Mouse (Mus musculus): ENCODE data around the gene Adrm1. TPM values are rescaled to one million over a fixed set of nuclear protein-coding genes. Genes with fewer than 3 reads are reported as not detected.

Gene Adrm1
- polyA plus RNA-seq, 1 experiment from 2014 or later, result 277 TPM

DNA sequence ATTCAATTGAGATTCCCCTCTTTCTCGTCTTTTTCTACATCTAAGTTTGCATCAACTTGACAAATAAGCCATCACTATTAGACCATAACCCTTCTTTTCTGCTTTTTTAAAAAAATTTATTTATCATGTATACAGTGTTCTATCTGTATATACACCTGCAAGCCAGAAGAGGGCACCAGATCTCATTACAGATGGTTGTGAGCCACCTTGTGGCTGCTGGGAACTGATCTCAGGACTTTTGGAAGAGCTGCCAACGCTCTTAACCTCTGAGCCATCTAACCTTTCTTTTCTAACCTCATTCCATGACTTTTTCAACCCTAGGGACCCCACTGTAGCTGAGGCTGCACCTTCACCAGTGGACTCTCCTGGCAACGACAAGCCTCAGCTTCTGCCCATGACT lies 41.0 kb downstream of the Adrm1 start:
- Histone ChIP-seq H3K4me1 (peaks cover 23% of the 10 kb centered on the region), H3K27ac (replicated peaks) (no peak overlapping the region), H3K4me3 (no peak overlapping the region), H3K27me3 (ENCODE audit: low read depth, poor library complexity, severe bottlenecking) (no peaks in the 10 kb centered on the region), H3K36me3 (no peaks in the 10 kb centered on the region), H3K9me3 (replicated peaks) (no peaks in the 10 kb centered on the region)
- no peak for DNase-seq (ENCODE audit: low spot score)
- 92% methylated on average over 3 of the region's 3 CpGs for WGBS

DNA sequence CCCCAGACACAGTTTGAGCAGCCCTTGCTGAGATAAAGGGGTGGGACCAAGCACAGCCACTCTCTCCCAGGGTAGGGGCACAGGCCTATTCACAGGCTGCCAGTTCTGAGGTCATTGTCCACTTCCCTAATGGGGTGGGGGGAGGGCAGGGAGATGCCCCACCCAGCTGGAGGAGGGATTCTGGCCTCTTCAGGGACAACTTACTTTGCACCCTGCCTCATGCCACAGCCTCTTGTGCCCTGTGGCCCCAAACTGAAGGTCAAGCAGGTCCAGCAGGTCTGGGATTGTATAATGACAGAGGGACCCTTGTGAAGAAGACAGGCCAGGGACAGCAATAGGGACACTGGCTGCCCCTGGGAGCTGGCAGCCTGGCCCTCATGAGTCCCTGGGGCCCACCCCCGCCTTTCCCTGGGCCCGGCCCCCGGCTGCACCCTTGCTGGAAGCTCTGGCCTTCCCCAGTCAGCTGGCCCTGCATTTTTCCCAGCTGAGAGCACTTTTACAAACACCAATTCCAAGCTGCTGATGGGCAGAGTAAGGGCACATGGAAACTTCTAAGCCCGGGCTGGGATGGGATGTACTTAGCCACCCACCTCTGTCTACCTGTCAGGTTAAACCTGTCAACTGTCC lies 43.2 kb downstream of the Adrm1 start:
- no peaks in the 10 kb centered on the region for H3K9me3 ChIP-seq (replicated peaks)
- H3K27ac ChIP-seq (replicated peaks), result 0 out of 2 replicates have a peak overlapping the region, but pooled peaks have one; percentile 9
- H3K27me3 ChIP-seq (ENCODE audit: low read depth, poor library complexity, severe bottlenecking), result no peaks in the 10 kb centered on the region
- H3K4me1 ChIP-seq, result peaks cover 44% of the 10 kb centered on the region
- no peaks in the 10 kb centered on the region for H3K36me3 ChIP-seq
- no peak for DNase-seq (ENCODE audit: low spot score)
- no peak overlapping the region for H3K4me3 ChIP-seq
- 90% methylated on average over 4 of the region's 4 CpGs for WGBS

DNA sequence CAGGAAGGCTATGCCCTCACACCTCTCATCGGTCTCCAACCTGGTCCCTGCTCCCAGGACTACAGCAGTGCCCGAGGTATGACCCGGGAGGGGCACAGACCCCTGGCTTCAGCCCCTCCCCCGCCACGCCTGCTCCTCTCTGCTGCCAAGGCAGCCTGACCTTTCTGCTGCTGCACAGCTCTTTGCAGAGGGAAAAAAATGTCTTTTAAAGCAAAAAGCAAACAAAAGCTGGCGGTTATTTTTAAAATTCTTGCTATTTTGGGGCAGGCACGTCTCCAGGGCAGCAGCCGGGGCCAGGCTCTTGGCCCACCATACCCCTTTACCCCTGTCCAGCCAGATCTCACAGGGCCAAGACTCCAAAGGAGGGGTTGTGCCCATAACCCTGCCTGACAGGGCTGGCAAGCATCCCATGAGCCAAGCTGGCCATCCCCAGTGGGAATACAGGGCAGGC lies 43.8 kb downstream of the Adrm1 start:
- H3K27me3 ChIP-seq (ENCODE audit: low read depth, poor library complexity, severe bottlenecking), result 0 out of 2 replicates have a peak, but pooled peaks cover 3% of the 10 kb centered on the region
- no peak for DNase-seq (ENCODE audit: low spot score)
- H3K36me3 ChIP-seq, result no peaks in the 10 kb centered on the region
- peak overlapping the region; percentile 35 for H3K27ac ChIP-seq (replicated peaks)
- H3K9me3 ChIP-seq (replicated peaks), result no peaks in the 10 kb centered on the region
- WGBS, result 84% methylated on average over 8 of the region's 8 CpGs
- peaks cover 47% of the 10 kb centered on the region for H3K4me1 ChIP-seq
- no peak overlapping the region for H3K4me3 ChIP-seq

DNA sequence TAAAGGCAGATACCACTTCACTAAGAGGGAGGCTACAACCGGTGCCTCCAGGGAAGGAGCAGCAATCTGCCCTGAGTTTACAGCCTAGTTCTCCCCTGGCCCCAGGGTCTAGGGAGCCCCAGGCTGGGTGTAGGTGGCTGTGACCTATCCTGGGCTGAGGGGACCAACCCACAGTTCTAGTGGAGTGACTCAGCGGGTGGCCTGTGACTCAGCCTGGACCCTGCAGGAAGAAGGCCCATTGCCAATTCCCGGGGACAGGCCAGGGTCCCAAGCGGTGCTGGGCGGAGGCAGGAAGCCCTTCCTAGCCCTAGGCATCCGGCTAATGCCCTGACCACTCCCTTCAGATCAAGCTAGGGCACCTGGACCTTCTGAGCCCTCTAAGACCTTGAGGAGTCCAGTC lies 44.7 kb downstream of the Adrm1 start:
- 0 out of 2 replicates have a peak, but pooled peaks cover under 1% of the 10 kb centered on the region for H3K36me3 ChIP-seq
- DNase-seq (ENCODE audit: low spot score), result no peak
- H3K4me3 ChIP-seq, result no peak overlapping the region
- peaks cover 47% of the 10 kb centered on the region for H3K4me1 ChIP-seq
- H3K27me3 ChIP-seq (ENCODE audit: low read depth, poor library complexity, severe bottlenecking), result 0 out of 2 replicates have a peak, but pooled peaks cover 7% of the 10 kb centered on the region
- WGBS, result 81% methylated on average over 6 of the region's 6 CpGs
- no peak overlapping the region for H3K27ac ChIP-seq (replicated peaks)
- H3K9me3 ChIP-seq (replicated peaks), result no peaks in the 10 kb centered on the region

DNA sequence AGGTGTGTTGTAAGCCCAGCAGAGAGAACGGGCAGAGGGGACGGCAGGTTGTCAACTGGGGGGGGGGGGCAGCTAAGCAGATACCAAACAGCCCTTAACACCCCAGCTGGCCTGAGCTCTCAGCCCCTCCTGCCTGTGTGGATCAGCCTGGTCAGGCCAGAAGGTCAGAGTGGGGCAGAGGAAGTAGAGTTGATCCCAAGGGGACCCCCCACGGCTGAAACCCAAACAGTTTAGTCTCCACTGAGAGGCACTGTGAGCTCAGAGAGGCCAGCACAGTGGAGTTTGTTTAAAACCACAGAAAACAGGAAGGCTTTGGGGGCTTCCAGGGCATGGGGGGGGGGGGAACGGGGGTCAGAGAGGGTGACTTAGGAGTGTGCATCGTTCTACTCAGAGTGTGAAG lies 45.6 kb downstream of the Adrm1 start:
- Histone ChIP-seq H3K4me1 (peaks cover 49% of the 10 kb centered on the region), H3K27me3 (ENCODE audit: low read depth, poor library complexity, severe bottlenecking) (0 out of 2 replicates have a peak, but pooled peaks cover 7% of the 10 kb centered on the region)

DNA sequence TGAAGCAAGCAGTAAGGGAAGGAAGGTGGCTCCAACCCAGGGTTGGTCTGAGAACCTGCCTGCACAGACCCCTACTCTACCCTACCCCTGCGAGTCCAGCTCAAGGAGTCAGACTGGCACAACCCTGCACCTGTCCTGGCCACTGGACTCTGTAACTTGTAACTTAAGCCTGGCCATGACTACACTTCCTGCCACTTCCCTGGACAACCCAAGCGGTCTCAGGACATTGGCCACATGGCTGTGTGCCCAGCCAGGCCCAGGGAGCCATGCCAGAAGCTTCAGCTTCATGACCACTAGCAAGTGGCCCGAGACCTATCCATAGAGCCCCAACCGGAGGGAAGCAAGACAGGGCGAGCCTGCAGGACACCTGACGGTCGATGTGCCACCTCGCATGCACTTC lies 46.3 kb downstream of the Adrm1 start:
- no peak overlapping the region for H3K4me3 ChIP-seq
- H3K36me3 ChIP-seq, result 0 out of 2 replicates have a peak, but pooled peaks cover 2% of the 10 kb centered on the region
- 0 out of 2 replicates have a peak overlapping the region, but pooled peaks have one; percentile 69 for H3K27ac ChIP-seq (replicated peaks)
- no peaks in the 10 kb centered on the region for H3K9me3 ChIP-seq (replicated peaks)
- 90% methylated on average over 8 of the region's 8 CpGs for WGBS
- no peak for DNase-seq (ENCODE audit: low spot score)
- H3K4me1 ChIP-seq, result peaks cover 56% of the 10 kb centered on the region
- H3K27me3 ChIP-seq (ENCODE audit: low read depth, poor library complexity, severe bottlenecking), result peaks cover 9% of the 10 kb centered on the region

More for the DNA sequence above, 45.6 kb downstream of the Adrm1 start:
- Histone ChIP-seq H3K36me3 (0 out of 2 replicates have a peak, but pooled peaks cover 2% of the 10 kb centered on the region), H3K9me3 (replicated peaks) (no peaks in the 10 kb centered on the region), H3K27ac (replicated peaks) (no peak overlapping the region), H3K4me3 (no peak overlapping the region)
- 57% methylated on average over 5 of the region's 5 CpGs for WGBS
- no peak for DNase-seq (ENCODE audit: low spot score)

DNA sequence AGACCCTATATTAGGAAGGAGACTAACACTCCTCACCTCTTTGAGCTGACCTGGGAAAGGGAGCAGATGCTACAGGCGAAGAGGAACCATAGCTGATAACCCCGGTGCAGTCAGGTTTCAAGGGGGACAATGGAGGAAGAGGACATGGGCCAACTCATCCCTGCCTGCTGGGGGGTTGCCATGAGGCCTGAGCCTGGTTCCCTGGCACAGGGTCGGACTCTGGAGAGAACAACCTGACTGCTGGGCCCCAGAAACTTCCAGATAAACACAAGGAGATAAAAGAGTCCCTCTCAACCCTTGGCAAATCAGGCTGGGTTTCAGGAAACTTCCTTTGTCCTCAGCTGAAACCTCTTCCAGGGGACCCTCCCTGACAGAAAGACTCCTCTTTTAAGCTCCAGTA lies 47.0 kb downstream of the Adrm1 start:
- Histone ChIP-seq H3K27ac (replicated peaks) (peak overlapping the region; percentile 69), H3K36me3 (0 out of 2 replicates have a peak, but pooled peaks cover 2% of the 10 kb centered on the region), H3K27me3 (ENCODE audit: low read depth, poor library complexity, severe bottlenecking) (peaks cover 16% of the 10 kb centered on the region), H3K4me1 (peaks cover 63% of the 10 kb centered on the region), H3K9me3 (replicated peaks) (no peaks in the 10 kb centered on the region), H3K4me3 (no peak overlapping the region)
- DNase-seq (ENCODE audit: low spot score), result no peak
- 78% methylated on average over 3 of the region's 3 CpGs for WGBS

DNA sequence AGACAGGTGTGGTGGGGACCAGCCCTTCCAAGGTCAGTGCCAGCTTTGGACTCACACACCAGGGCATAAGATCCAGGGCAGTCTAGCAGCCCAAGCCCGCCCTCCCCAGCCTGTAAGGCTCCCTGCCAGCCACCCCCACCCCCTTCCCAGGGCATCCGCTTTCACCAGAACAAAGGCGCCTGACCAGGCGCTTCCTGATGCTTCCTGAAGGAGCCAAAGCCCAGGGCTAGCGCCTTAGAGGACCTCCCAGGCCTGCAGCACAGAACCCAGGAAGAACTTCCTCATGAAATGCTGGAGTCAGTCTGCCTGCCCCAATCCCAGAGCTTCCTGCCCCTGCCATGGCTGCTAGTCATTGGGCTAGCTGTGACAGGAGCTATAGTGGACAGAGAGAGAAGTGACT lies 47.4 kb downstream of the Adrm1 start:
- 27% methylated on average over 5 of the region's 5 CpGs for WGBS
- H3K9me3 ChIP-seq (replicated peaks), result no peaks in the 10 kb centered on the region
- peaks cover 65% of the 10 kb centered on the region for H3K4me1 ChIP-seq
- no peak for DNase-seq (ENCODE audit: low spot score)
- H3K27me3 ChIP-seq (ENCODE audit: low read depth, poor library complexity, severe bottlenecking), result peaks cover 20% of the 10 kb centered on the region
- 0 out of 2 replicates have a peak, but pooled peaks cover 2% of the 10 kb centered on the region for H3K36me3 ChIP-seq
- peak overlapping the region; percentile 69 for H3K27ac ChIP-seq (replicated peaks)
- H3K4me3 ChIP-seq, result no peak overlapping the region

DNA sequence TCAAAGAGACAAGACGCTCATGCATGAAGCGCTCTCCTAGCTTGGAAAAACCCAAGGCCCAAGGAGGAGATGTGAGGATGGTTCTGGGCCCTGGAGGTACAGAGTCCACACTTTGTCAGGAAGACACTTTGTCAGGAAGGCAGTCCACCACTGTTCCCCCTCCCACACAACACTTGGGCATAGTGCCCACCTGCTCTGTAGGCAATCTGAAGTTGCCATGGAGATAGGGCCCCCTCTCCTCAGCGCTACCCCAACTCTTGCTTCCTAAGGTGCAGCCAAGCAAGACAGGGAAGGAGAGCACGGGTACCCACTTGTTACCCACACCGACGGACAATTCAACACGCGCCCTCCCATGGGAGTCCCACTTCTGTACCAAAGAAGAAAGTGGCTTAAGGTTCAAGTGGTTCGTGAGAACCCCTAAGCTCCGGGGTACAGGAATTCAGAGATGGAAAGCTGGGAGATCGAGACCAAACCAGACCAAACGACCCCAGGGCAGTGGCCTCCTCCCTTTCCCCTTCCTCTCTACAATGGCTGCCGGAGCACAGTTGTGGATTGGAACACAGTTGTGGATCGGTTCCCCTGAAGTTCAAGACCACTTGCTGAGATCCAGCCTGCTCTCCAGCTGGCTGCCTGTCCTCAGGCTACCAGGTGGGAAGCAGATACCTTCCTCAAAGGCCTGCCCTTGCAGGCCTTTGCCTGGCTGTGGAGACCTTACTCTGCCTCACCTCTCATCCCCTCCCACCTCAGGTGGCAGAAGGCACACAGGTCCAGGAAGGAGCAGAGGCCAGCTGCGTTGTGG lies 48.1 kb downstream of the Adrm1 start:
- Histone ChIP-seq H3K9me3 (replicated peaks) (no peaks in the 10 kb centered on the region), H3K27ac (replicated peaks) (peak overlapping the region; percentile 69), H3K4me1 (peaks cover 63% of the 10 kb centered on the region), H3K27me3 (ENCODE audit: low read depth, poor library complexity, severe bottlenecking) (peaks cover 27% of the 10 kb centered on the region), H3K36me3 (0 out of 2 replicates have a peak, but pooled peaks cover 2% of the 10 kb centered on the region), H3K4me3 (no peak overlapping the region)
- WGBS, result 84% methylated on average over 15 of the region's 15 CpGs
- no peak for DNase-seq (ENCODE audit: low spot score)

DNA sequence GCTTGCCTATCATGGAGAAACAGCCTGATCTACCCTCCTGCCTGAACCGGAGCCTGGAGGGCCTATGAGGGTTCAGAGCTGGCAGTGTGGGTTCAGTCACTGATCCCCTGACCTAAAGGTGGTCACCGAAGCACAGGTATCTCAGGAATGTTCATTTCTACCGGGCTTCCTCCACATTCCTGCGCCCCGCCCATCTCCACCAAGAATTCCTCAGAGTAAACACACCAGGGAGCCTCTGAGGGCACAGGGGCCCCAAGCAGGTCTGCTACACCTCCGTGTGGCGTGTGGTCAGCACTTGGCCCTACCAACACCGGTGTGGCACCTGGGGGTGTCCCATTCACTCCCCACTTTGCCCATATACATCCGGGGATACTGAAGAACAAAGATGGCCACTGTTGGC lies 48.9 kb downstream of the Adrm1 start:
- 82% methylated on average over 9 of the region's 9 CpGs for WGBS
- H3K4me3 ChIP-seq, result no peak overlapping the region
- no peak for DNase-seq (ENCODE audit: low spot score)
- peaks cover 64% of the 10 kb centered on the region for H3K4me1 ChIP-seq
- peaks cover 35% of the 10 kb centered on the region for H3K27me3 ChIP-seq (ENCODE audit: low read depth, poor library complexity, severe bottlenecking)
- no peaks in the 10 kb centered on the region for H3K9me3 ChIP-seq (replicated peaks)
- peak overlapping the region; percentile 30 for H3K27ac ChIP-seq (replicated peaks)
- H3K36me3 ChIP-seq, result 0 out of 2 replicates have a peak, but pooled peaks cover 2% of the 10 kb centered on the region

DNA sequence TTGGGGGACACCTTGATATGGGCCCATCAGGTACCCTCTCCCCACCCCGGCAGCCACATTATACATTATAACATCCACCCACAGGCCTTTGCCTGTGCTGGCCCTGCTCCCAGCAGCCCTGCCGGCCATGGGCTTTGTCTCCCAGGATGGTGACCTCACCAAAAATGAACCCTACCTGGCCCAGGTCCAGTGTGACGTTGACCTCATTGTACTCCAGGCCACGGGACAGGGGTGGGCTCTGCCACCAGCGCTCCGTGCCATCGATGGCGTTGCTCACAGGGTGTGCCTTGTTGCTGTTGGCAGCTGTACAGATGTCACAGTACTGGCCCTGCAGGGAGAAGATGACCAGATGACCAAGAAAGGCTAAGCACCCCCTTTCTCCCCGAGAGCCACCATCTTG lies 49.8 kb downstream of the Adrm1 start:
- H3K27me3 ChIP-seq (ENCODE audit: low read depth, poor library complexity, severe bottlenecking), result peaks cover 44% of the 10 kb centered on the region
- H3K9me3 ChIP-seq (replicated peaks), result no peaks in the 10 kb centered on the region
- H3K4me1 ChIP-seq, result peaks cover 67% of the 10 kb centered on the region
- no peak for DNase-seq (ENCODE audit: low spot score)
- 94% methylated on average over 9 of the region's 9 CpGs for WGBS
- H3K27ac ChIP-seq (replicated peaks), result no peak overlapping the region
- H3K4me3 ChIP-seq, result no peak overlapping the region
- H3K36me3 ChIP-seq, result 0 out of 2 replicates have a peak, but pooled peaks cover 2% of the 10 kb centered on the region

DNA sequence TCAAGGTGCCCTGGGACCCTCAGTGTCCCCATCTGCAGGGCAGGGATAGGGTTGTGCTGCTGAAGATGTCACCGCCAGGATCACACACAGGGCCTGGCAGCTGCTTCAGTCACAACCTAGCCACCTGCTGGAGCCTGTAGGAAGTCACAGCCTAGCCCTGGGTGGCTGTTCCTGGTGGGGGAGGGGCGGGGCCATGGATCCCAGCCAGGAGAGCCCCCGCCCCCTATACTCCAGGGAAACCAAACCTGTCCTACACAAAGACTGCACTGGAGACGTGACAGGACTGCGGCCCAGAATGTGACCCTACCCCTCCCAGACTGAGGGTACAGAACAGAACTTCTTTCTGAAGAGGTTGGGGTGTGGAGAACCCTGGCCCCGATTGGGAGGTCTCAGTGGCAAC lies 51.0 kb downstream of the Adrm1 start:
- H3K36me3 ChIP-seq, result 0 out of 2 replicates have a peak, but pooled peaks cover 2% of the 10 kb centered on the region
- H3K4me3 ChIP-seq, result no peak overlapping the region
- peaks cover 56% of the 10 kb centered on the region for H3K27me3 ChIP-seq (ENCODE audit: low read depth, poor library complexity, severe bottlenecking)
- DNase-seq (ENCODE audit: low spot score), result peak; percentile 46
- 18% methylated on average over 6 of the region's 6 CpGs for WGBS
- H3K9me3 ChIP-seq (replicated peaks), result no peaks in the 10 kb centered on the region
- H3K4me1 ChIP-seq, result peaks cover 73% of the 10 kb centered on the region
- H3K27ac ChIP-seq (replicated peaks), result peak overlapping the region; percentile 30; the same call in 1 of the 2 replicates

Measured in midbrain, embryonic 10.5 days (tissue).